Mouse (Mus musculus): ENCODE results near the gene Krt7. TPM values are rescaled to one million over a fixed set of nuclear protein-coding genes. Genes with fewer than 3 reads are reported as not detected.

Gene Krt7
- 1 to 10 TPM; 9.3 to 10.0 TPM for total RNA-seq (2021)

- DNase-seq: no peak
Observed at GRCm38 (mm10) chr15:101410775-101411174, at the start of gene Krt7. Gene Krt7, plus strand, starts transcription at chr15:101411043.

GRCm38 (mm10) chr15:101362393-101363010, 48.3 kb upstream of the Krt7 start:
- no peak for DNase-seq

- DNase-seq: no peak
Observed at GRCm38 (mm10) chr15:101363933-101364332, 46.9 kb upstream of the Krt7 start.

GRCm38 (mm10) chr15:101364425-101364824, 46.4 kb upstream of the Krt7 start:
- DNase-seq: no peak

GRCm38 (mm10) chr15:101364891-101365671, 45.8 kb upstream of the Krt7 start:
- DNase-seq: no peak

- DNase-seq: no peak
Observed at GRCm38 (mm10) chr15:101365721-101366120, 45.1 kb upstream of the Krt7 start.

GRCm38 (mm10) chr15:101366482-101366881, 44.4 kb upstream of the Krt7 start:
- DNase-seq: no peak

GRCm38 (mm10) chr15:101366926-101367325, 43.9 kb upstream of the Krt7 start:
- DNase-seq: no peak

- DNase-seq: no peak
Observed at GRCm38 (mm10) chr15:101367497-101367896, 43.3 kb upstream of the Krt7 start.

GRCm38 (mm10) chr15:101368015-101368414, 42.8 kb upstream of the Krt7 start:
- DNase-seq: no peak

- DNase-seq: no peak
Observed at GRCm38 (mm10) chr15:101368502-101369381, 42.1 kb upstream of the Krt7 start.

- peak; percentile 71 for DNase-seq
Observed at GRCm38 (mm10) chr15:101369382-101370100, 41.3 kb upstream of the Krt7 start.

GRCm38 (mm10) chr15:101370101-101370911, 40.5 kb upstream of the Krt7 start, which contains the start of gene Krt80:
Gene Krt80, minus strand, starts transcription at chr15:101370162.
- peak; percentile 94 for DNase-seq

GRCm38 (mm10) chr15:101371141-101371985, 39.5 kb upstream of the Krt7 start:
- no peak for DNase-seq

- no peak for DNase-seq
Observed at GRCm38 (mm10) chr15:101372131-101372977, 38.5 kb upstream of the Krt7 start.

GRCm38 (mm10) chr15:101373286-101373898, 37.5 kb upstream of the Krt7 start:
- DNase-seq: no peak

GRCm38 (mm10) chr15:101374879-101375278, 36.0 kb upstream of the Krt7 start:
- peak; percentile 54 for DNase-seq

GRCm38 (mm10) chr15:101375956-101376775, 34.7 kb upstream of the Krt7 start:
- DNase-seq: no peak

Measured in heart, postnatal 4 days (tissue).